Mouse (Mus musculus): ENCODE results near the gene St6gal1.

Gene St6gal1

DNA sequence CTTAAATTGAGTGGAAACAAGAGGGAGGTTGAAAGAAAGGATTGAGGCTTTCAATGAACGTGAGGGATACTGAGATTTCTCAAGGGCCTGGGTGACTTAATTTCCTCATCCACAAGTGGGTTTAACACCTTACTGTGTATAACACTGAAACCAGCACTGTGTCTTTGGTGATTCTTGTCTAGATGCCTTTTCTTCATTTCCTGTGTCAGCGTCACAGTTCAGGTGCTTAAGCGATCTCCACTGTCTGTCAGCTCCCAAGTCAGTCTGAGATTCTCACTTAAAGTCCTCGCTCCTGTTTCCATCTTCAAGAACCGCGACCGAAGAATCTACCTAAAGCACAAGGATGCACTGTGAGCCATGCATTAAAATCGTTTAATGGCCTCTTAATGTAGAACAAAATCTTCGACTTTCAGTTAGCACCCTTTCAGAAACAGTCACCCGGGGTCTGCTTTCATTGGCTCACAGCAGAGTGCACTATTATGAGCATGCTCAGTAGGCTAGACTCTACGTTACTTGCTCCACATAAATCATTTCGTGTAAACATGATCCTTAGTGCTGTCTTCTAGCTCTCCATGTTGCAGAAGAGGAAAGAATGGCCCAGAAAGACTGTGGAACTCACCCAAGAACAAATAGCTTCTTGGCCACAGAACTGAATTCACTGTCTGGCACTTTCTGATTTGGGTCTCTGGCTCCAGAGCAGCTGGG is 1.2 kb upstream of the St6gal1 start:
- peak; percentile 18 to 35 for DNase-seq (ENCODE audit: low spot score in 2 of 2)

DNA sequence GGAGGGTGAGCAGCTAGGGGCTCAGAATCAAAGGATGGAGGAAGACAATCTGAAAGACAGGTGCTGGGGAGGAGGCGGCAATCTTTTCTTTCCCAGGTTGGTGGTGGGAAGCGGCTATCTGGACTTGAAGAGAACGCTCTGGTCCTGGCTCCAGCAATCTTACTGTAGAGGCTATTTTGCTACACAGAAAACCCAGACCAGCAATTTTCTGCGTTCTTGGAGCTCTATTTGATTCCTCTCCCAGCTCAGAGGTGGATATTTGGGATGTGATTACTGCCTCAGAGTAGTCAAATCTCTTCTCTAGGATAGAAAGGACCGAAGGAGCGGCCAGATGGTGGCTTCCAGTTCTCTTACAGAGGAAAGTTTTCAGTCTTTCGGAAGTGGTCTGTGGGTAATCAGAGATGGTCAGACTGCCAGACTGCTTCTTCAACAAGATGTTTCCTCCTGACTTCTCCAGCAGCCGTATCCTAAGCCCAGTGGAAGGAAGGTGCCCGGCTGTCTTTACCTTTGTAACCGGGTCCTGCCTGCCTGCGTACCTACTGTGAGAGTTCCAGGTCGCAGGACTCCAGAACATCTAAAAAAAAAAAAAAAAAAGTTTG is 570 bp upstream of the St6gal1 start:
- peak; percentile 12 to 20 for DNase-seq (ENCODE audit: low spot score in 2 of 2)

DNA sequence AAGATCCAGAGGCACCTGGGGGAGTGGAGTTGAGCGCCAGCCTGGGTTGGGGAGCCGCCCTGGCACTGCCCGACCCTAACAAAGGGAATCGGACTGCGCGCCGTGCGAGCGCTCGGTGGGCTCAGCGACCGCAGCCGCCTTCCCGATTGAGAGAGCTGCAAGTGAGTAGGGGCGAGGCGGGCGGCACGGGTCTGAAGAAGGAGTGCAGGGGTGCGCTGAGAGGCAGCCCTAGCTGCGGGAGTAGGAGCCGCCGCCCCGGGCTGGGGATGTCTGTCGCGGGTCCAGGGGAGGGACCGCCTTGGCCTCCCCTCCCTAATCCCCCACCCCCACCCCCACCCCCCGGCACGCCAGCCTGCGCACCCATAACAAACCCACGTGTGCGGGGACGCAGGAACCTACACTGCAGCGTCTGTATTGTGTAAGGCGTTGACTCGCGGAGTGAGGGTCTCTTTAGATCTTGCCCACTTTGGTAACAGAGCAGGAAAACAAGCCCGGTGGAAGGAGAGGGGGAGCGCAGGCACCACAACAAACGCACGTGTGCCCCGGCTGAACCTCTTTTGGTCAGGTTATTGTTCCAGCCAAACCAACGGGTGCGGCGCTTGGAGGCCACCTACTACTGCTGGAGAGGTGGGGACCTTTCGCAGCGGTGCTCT is 655 bp downstream of the St6gal1 start:
- peak; percentile 34 to 40 for DNase-seq (ENCODE audit: low spot score in 2 of 2)

DNA sequence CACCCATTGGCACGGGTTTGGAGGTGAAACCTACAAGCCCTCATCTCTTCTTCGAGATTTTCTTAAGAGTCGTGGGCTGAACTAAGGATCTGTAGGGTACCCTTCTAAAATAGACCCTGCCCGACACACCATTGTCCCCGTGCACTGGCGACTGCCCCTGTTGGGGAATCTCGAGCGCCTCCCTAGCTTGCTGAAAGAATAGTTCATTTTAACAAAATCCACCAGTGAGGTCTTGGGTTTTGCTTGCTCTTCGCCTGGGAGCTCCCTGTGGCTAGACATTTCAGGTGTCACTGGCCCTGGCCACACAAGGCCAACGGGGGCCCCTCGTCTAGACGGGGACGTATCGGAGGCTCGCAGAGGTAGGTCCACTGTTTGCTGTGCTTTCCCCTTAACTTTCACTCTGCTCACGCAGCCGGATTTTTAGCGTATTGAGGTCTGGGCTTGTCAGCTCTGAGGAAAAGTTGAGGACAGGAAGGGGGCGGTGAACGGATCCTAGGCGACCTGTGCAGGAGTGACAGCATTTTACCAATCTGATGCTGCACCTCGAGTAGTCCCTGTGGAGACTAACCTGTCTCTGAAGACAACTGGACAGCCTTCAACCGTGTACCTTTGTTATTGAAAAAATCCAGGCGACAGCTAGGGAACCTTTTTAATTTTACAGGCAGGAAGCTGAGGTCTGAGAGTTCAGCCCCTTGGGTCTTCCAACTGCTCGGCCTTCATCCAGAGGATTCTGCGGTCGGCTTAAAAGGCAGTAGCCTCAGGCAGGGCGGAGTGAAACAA is 1.5 kb downstream of the St6gal1 start:
- peak; percentile 61 to 62 for DNase-seq (ENCODE audit: low spot score in 2 of 2)

DNA sequence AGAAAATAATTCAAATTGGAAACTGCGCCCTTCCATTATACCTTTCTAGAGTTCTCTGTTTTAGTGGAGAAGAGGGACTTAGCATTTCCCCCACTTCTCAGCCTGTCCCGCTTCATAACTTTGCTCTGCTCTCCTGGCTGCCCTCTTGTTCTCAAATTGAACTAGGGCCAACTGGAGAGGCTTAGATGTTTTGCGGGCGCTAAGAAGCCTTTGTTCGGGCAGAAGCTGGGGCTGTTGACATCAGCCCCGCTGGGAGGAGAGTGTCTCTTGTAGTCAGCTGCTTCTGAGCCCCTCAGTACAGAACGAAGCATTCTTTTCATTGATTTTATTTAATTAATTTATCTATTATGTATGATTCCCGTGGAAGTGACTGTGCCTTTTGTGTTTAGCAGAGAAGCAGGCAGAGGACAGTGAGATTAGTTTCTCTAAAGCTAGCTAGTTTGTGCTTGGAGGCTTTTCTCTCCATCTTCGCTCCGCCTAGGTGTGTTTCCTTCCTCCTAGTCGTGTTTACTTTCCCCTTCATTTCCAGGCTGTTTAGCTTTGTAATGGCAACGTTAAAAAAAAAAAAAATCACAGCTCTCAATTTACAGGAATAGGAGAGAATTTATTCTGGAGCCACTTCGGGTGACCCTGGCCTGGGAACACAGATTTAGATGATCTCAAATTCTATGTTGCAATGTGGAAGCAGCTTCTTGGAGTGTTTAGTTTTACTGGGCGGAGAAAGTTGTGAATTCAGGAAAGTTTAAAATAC is 2.2 kb downstream of the St6gal1 start:
- DNase-seq (ENCODE audit: low spot score in 2 of 2), result peak in 1 of 2 experiments; percentile 31

DNA sequence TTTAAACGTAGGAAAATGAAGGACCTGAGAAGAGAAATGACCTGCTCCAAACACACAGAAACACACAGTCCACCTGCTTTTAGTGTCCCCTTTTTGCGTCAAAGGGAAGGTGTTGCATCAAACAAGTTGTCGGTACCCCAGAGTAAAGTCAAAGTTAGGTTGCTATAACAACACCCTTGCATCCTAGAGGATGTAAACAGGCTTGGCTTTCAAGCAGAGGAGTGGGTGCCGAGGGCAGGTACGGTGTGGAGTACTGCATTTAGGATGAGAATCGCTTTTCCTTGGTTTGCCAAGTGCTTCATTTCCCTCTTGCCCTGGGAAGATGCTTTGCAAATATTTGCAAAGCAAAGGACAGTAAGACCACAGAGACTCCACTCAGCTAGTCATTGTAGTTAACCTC is 3.3 kb downstream of the St6gal1 start:
- no peak for DNase-seq (ENCODE audit: low spot score in 2 of 2)

DNA sequence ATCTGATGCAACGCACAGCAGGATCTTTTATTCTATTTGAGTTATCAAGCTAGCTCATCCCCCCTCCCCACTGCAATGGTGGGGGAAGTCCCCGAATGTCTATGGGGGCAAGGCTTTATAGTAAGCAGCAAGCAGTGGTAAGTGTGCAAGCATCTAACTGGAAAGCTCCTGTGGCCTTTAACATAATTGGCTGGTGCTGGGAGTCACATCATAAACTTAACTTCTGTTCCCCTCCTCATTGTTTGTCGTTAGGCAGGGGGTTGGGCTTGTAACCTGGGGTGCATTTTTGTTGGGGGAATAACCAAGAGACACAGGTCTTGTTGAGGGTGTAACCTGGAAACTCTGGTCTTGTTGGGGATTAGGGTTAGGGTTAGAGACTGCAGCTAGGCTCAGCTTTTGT is 3.9 kb downstream of the St6gal1 start:
- DNase-seq (ENCODE audit: low spot score in 2 of 2), result no peak

DNA sequence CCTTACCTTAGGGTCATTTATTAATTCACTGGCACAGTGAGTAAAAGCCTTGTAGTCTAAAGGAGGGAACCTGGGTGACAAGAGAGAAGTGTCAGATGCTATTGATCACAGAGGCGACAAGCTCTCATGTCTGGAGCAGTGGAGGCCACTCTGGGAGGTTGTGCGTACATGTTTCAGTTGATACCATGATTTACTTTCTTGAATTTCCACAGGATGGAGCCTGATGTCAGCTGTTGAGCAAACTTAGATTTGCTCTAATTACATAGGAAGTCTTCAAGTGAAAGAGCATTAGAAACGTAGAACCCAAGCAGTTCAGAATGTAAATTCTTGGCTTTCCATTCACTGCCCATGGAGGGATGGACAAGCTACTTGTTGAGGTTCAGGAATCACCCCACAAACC is 5.4 kb downstream of the St6gal1 start:
- DNase-seq (ENCODE audit: low spot score in 2 of 2), result no peak

DNA sequence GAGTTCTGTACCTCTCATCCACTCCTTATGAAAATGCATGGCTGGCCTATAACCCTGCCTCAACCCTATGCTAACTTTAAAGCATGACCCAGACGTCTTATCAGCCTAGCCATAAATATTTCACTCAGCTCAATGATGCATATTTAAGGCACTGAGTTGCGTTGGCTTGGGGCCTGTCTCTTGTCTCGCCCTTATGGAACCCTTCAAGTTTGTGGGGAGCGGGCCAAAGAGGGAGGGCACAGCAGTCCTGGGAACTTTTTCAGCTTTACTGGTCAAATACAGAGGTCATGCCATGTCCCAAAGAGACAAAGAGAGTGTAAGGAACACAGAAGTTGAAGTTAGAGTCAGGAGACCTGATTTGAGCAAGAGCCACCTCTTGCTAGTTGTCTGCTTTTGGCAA is 6.6 kb downstream of the St6gal1 start:
- no peak for DNase-seq (ENCODE audit: low spot score in 2 of 2)

DNA sequence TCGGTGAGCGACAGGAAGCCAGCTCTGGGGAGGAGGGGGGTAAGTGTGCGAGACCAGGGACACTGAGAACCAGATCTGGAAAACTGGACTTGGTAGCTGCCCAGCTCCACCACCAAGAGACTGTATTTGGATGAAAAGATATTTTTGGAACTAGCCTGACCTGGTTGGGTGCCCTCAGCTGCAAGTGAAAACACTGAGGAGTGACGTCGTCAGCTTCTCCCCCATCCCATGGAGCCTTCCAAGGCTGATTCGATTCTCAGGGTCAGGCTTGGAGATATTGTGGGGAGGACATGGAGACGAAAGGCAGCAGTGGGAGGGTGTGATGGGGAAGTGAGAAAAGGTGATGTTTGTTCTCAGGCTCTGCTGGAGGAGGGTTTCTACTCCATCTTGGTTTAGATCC is 8.2 kb downstream of the St6gal1 start:
- DNase-seq (ENCODE audit: low spot score in 2 of 2), result no peak

DNA sequence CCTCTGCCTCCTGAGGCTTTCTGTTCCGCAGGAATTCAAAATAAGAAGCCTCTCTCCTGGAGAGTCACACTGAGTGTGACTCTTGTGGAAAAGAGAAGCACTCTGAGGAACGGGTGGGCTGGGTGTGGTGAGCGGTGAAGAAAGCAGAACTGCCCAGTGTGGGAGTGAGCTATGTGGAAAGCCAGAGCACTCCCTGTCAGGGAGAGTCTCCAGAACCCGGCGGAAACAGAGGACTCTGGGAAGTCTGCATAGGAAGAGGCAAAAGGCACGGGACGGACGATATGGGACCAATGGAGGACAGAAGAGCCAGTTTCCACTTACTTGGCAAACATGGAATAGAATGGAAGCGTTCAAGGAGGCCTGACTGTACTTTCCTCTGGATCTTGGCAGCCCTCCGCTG is 9.0 kb downstream of the St6gal1 start:
- DNase-seq (ENCODE audit: low spot score in 2 of 2), result peak in 1 of 2 experiments; percentile 17

DNA sequence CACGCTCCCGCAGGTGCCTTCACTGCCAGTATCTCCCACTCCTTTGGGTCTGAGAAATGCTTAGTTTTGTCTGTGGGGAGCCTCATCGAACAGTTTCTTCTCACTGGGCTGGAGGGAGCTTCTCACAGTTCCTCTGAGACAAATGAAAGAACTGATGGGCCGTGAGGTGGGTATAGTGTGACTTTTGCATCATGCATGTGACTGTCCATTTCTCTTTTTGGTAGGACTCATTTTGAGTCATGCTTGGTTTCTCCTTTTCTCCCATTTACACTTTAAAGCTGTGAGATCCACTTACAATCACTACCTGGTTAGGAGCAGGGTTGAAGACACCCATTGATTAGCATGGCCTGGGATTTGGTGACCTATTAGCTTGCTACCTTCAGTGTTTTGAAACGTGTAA is 10.0 kb downstream of the St6gal1 start:
- no peak for DNase-seq (ENCODE audit: low spot score in 2 of 2)

DNA sequence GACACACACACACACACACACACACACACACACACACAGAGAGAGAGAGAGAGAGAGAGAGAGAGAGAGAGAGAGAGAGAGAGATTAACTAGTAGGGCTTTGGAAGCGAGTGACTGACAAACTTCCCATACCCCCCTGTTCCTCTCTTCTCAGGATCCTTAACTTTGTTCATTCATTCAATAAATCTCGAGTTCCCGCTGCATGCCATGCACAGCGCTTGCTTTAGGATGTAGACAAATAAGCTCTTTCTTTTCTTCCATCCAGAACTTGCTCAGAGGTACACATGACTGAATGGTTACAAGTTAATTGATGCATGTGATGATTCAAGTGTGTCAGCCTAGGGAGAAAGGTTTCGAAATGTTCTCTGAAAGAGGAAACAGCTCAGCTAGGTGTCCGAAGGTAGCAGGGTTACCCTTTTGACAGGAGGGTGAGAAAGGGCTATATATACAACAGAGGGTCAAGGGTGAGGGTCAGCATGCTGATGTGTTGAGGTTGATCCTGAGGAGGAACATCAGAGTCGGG is 10.7 kb downstream of the St6gal1 start:
- DNase-seq (ENCODE audit: low spot score in 2 of 2), result no peak

DNA sequence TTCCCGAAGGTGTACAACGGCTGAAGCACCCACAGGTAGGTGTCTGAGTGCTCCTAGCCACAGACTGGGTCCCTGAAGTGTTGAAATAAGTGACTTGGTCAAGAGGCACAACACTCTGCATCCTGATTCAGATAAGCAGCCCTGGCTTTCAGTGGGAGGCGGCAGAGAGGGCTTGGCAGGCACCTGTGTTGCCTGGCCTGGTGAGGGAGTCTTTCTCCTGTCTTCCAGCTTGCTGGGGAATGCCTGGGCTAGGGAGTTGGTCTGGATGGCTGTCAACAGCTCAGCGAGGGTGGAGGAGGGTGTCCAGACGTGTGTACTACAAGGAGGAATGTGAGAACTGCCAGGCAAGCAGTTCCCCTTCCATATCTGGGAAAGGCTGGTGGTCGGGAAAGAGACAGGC is 15.0 kb downstream of the St6gal1 start:
- DNase-seq (ENCODE audit: low spot score in 2 of 2), result no peak

DNA sequence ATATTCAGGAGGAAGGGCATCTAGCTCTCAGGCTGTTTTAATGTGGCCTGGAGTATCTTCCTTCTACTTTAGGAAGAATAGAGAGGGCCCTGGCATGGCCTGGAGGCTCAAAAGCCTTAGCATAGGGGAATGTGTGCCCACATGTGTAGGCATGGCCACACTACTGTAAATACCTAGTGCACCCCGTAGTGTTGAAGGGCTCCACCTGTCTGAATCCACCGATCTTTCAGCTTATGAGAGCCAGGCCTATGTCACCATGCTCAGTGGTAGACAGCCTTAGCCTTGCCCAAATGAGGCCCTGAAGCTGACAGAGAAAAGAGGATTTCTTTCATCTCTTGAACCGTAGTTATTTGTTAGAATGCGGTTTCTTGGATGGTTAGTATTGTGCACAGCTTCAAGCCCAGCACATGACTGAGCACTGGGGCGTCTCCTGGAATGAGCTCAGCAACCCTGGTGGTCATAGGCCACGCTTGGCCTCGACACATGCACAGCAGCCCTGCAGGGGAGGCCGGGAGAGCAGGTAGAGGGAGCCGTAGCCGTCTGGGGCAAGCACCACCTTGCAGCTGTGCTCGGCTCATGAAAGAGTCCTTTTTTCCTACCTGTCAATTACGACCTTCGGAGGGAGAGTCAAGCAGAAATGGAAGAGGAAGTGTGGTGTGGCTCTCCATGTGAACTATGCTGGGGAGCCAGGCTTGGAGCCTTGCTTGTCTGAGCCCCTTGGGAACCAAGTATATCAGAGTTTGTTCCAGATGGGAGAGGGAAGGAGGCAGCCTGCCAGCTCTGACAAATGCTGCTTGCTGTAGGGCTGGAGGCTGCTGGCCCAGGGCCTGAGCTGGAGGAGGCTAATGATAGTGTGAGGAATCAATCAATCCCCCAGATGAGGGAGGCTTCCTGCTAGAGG is 15.8 kb downstream of the St6gal1 start:
- DNase-seq (ENCODE audit: low spot score in 2 of 2), result peak; percentile 86 to 91

DNA sequence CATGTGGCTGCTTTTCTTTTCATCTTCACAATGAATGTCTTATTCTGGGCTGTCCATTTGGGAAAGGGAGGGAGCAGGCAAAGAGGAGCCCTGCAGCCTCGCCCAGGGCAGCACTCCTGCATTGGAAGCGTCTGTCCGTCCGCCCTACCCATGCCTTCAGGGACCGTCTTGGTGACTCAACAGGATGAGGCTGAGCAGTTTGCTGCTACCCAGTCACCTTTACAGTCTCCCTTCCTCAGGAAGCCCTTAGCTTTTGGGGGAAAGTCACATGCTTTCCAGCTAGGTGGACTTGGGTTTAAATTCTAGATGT is 16.4 kb downstream of the St6gal1 start:
- no peak for DNase-seq (ENCODE audit: low spot score in 2 of 2)

DNA sequence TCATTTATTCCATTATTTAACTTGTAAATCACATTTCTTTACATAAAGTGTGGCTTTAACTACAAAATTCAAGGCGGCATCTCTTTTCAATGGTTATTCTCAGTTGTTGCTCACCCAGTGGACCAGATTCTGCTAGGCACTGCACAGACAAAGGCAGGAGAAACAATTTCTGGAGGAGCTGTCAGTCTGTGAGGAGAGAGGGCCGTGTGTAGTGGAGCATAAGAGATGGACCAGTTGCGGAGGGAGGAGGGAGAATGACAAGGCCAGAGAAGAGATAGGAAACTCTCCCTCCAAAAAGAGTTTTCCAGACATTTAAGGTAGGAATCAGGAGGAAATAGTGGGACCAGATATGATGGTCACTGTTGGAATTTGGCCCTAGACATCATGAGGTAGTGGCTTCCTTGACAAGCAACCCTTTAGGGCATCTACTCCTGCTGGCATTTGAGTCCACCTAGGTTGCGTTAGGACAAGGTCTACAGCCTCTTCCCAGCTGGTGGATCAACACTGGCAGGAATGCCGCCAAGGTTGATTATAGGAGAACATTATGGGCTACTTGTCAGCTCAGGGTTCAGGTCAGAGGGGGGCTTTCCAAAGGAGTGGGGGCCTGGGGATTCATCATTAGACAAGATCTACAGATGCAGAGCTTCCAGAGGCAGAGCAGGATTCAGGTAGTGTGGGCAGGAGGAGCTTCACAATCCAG is 19.3 kb downstream of the St6gal1 start:
- DNase-seq (ENCODE audit: low spot score in 2 of 2), result no peak

DNA sequence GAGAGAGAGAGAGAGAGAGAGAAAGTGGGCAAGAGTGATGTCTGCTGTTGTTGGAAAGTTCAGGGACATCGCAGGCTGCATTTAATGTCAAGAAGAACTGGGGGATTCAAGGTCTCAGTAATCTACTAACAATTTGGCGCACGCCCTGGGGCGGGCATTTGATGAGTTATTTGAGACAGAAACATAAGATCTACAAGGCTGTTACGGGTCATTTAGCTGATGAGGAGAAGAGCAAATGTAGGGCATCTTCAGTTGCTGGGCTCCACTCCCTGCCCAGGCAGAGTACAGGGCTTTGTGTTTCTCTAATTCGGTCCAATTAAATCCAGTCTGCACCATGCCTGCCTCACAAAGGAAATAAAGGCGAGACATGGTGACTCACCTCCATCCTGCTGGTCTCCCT is 19.9 kb downstream of the St6gal1 start:
- no peak for DNase-seq (ENCODE audit: low spot score in 2 of 2)

DNA sequence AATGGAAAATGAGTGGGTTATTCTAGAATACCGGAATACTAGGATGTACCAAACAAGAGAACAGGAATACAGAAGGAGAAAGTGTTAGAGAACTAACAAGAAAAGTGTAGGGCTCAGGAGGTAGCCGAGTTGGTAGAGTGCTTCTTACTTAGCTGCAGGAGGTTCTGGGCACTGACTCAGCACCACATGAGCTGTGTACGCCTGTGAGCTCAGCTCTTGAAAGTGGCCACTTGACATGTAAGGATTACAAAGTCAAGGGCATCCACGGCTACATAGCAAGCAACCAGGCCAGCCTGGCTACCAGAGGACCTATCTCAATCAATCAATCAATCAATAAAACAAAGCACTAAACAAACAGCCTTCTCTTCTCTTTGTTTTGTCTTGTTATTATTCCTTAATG is 24.7 kb downstream of the St6gal1 start:
- DNase-seq (ENCODE audit: low spot score in 2 of 2), result no peak

DNA sequence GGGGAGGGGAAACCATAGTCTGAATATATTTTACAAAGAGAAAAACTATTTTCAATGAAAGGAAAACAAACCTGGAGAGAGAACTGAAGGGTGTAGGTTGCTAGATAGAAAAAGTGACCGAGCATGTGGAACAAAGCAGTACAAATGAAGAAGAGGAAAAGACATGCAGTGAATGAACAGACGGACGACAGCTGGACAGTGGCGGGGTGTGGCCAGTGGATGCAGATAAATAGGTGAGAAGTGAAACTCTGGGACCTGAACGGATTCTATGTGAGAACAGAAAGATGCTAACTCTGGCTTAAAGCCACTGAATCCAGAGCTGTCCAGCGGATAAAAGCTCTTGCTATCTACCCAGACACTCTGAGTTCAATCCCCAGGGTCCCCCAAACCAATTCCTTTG is 25.2 kb downstream of the St6gal1 start:
- DNase-seq (ENCODE audit: low spot score in 2 of 2), result no peak
